Mouse (Mus musculus): Measurements from ENCODE around the gene Tns4. TPM values are rescaled to one million over a fixed set of nuclear protein-coding genes. Genes with fewer than 3 reads are reported as not detected.

The Tns4 gene
- total RNA-seq (2021): not detected

DNA sequence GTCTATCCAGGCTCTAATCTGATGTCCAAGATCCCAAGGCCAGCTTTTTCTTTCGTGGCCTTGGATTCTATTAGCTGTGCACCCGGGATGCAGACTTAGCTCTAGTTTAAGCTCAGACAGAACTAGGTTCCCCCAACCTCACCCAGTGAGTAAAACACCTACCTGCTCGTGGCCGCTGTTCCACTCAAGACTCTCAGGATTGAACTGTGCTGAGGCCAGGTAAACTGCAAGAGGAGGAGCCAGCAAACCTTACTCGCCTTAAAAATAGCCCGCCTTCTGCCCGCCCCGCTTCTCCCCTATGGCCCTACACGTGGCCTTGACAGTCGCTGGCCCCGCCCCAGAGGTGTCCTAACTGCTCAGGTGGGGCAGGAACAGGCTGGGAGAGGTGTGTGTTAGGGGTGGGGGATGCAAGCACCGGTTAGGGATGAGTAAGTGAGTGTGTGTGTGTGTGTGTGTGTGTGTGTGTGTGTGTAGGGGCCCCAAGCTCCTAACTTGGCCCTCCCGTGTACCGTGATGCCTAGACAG lies at the start of gene Tns4:
Gene Tns4 (minus strand): TSS at position 230 of the 525 bp plus-strand sequence.
- no peak for DNase-seq (ENCODE audit: extremely low spot score in 1 of 2, low spot score in 1 of 2)

GRCm38 (mm10) chr11:99137385-99137784 lies 48.3 kb upstream of the Tns4 start:
- DNase-seq (ENCODE audit: extremely low spot score in 1 of 2, low spot score in 1 of 2): no peak

DNA sequence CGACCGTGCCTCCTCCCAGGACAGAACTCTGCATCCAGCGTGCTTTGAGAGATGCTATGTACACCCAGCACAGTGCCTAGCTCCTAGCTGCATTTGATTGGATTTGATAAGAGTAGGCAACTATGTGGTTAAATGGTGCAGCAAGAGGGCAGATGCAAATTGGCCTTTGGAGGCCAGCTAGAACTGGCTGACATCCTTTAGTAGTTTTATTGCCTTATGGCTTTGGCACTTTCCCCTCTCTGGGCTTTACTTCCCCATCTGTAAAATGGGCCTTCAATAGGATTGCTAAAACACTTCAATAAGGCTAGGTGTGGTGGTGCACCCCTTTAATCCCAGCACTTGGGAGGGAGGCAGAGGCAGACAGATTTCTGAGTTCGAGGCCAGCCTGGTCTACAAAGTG lies 47.9 kb upstream of the Tns4 start:
- DNase-seq (ENCODE audit: extremely low spot score in 1 of 2, low spot score in 1 of 2): no peak

DNA sequence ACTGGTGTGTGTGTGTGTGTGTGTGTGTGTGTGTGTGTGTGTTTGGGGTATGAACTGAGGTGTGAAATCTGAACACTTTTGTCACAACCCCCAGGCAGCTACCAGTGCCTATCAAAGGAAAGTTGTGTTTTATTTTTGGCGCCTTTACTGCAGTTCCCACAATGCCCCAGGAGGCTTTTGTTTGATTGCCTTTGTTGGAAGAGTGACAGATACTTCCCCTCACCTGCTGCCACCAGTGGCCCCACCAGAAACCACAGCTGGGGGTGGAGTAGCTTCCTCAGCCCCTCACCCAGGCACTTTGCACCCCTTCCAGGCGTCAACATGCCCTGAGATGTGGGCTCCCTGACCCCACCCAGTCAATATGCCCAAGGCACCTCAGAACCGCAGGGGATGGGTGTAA lies 47.3 kb upstream of the Tns4 start:
- DNase-seq (ENCODE audit: extremely low spot score in 1 of 2, low spot score in 1 of 2): no peak

GRCm38 (mm10) chr11:99135047-99135440 lies 45.9 kb upstream of the Tns4 start:
- DNase-seq (ENCODE audit: extremely low spot score in 1 of 2, low spot score in 1 of 2): no peak

DNA sequence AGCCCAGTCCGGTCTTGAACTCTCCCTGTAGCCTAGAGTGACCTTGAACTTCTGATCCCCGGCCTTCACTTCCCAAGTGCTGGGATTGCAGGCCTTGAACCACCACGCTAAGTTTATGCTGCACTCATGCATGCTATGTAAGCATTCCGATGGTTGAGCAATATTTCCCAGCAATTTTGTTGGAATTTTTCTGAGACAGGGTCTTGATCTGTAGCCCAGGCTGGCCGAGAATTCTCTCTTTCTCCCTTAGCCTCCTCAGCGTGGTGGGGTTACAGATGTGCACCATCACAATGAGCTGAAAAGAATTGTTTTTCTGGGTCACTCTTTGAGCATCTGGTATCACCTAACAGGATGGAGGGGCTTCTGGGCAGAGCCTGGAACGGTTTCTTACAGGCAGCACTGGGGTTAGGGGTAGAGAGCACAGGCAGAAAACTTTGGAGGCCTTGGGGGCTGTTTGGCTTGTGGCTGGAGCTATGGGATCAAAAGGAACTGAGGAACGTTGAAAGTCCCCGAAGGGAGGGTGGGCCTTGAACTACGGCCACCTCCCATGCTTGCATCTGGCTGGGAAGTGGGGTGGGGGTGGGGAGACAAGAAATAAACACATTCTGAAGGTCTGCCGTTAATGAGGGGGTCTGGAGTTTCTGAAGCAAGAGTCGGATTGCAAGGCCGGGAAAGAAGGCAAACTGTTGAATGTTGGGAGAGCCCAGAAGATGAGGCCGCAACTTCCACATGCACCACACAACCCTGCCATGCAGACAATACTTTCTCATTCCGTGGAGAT lies 45.4 kb upstream of the Tns4 start:
- DNase-seq (ENCODE audit: extremely low spot score in 1 of 2, low spot score in 1 of 2): no peak

DNA sequence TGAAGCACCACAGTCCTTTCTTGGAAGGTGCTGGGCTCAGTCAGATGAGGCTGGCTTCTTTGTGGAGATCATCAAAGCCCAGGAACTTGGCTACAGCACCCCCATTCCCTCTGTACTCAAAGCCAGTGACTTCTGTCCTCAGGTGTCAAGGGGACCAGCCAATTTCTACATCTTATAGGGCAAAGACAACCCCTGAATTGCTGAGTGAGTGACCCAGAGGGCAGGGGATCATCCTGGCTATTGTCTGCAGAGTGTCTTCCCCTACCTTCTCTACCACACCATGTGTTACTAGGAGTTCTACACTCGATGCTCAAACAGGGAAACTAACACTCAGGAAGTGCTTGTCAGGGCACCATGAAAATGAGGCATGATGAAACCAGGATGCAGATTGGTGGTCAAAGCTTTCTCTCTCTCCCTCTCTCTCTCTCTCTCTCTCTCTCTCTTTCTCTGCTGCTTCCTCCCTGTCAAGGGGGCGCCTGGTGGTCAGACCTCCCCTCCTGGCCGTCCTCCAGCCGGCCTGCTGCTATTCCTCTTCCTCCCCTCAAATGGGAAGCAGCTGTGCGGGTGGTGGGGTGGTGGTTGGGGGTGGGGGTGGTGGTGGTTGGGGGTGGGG lies 44.3 kb upstream of the Tns4 start:
- no peak for DNase-seq (ENCODE audit: extremely low spot score in 1 of 2, low spot score in 1 of 2)

GRCm38 (mm10) chr11:99132091-99132730 lies 43.1 kb upstream of the Tns4 start:
- no peak for DNase-seq (ENCODE audit: extremely low spot score in 1 of 2, low spot score in 1 of 2)

DNA sequence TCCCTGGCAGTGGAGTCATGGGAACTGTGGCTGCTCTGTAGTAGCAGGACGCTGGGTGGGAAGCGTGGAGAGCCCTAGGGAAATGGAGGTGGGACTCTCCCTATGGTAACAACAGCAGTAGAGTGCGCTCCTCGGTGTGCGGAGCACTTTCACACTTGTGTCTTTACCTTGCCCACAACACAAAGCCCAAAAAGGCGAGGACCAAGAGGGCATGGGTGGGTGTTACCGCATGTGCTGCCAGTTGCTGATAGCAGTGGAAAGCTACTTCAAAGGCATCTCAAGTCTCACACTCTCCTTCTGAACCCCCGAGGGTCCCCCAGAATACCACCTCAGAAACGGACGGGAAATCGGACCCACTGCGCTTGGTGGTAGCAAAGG lies 42.3 kb upstream of the Tns4 start:
- DNase-seq (ENCODE audit: extremely low spot score in 1 of 2, low spot score in 1 of 2): no peak

- DNase-seq (ENCODE audit: extremely low spot score in 1 of 2, low spot score in 1 of 2): no peak
Measured at GRCm38 (mm10) chr11:99130736-99131462, 41.8 kb upstream of the Tns4 start.

- DNase-seq (ENCODE audit: extremely low spot score in 1 of 2, low spot score in 1 of 2): no peak
Measured at GRCm38 (mm10) chr11:99129287-99129686, 40.2 kb upstream of the Tns4 start.

DNA sequence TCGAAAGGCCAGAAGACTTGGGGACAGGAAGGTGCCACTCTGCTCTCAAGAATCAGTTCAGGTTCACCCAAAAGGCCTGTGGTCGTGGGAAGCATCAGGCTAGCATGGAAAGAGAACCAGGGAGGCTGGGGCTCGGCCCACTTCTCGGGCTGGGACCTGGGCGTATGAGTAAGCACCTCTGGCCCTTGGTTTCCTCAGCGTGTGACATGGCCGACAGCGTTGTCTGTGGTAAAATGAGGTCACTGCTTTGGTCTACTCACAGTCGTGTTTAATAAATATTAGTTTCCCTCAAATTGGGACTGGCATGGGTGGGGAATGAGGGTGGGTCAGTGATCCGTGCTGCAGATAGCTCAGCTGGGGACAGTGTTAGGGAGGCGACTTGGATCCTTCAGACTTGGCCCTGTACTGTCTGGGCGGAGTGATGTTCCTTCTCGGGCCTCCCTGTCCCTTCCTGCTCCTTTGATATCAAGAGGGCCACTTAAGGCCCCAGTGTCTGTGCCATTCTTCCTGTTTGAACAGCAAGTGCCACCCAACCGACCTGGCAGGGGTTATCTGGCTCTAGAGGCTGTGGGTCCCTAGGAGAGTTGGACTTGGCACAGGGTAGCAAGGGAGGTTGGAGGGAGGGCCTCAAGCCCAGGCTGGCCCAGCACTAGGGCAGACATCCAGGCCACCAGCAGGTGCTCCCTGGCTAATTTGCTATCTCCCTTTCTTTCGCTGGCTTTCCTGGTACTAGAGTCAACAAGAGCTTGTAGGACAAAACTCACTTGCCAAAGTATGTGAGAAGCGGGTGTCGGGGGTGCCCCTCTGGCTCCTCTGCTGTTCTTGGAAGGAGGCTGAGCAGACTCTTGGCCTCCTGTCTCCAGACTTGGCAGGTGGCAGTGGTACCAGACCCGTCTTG lies 38.9 kb upstream of the Tns4 start:
- DNase-seq (ENCODE audit: extremely low spot score in 1 of 2, low spot score in 1 of 2): no peak

GRCm38 (mm10) chr11:99126482-99127253 lies 37.6 kb upstream of the Tns4 start:
- no peak for DNase-seq (ENCODE audit: extremely low spot score in 1 of 2, low spot score in 1 of 2)

- DNase-seq (ENCODE audit: extremely low spot score in 1 of 2, low spot score in 1 of 2): no peak
Measured at GRCm38 (mm10) chr11:99124635-99125029, 35.5 kb upstream of the Tns4 start.

GRCm38 (mm10) chr11:99123977-99124634 lies 35.0 kb upstream of the Tns4 start:
- DNase-seq (ENCODE audit: extremely low spot score in 1 of 2, low spot score in 1 of 2): peak in 1 of 2 experiments; percentile 64

GRCm38 (mm10) chr11:99122703-99123102 lies 33.6 kb upstream of the Tns4 start:
- DNase-seq (ENCODE audit: extremely low spot score in 1 of 2, low spot score in 1 of 2): no peak

DNA sequence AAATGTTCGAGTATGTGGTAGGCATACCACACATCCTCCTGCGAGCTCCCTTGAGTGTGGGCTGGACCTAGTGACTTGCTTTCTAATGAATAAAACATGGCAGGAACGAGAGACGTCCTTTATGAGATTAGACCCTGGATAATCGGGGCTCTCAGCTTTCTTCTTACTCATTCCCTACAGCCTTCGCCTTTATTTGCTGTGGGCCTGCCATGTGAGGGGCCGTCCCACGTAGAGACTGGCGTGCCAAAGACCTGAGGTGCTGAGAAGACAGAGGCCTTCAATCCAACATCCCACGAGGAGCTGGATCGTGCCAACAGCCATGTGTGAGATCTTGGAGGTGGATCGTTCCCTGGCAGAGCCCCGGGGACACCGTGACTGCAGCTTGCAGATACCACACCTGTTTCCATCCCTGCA lies 32.1 kb upstream of the Tns4 start:
- DNase-seq (ENCODE audit: extremely low spot score in 1 of 2, low spot score in 1 of 2): no peak

- DNase-seq (ENCODE audit: extremely low spot score in 1 of 2, low spot score in 1 of 2): no peak
Measured at GRCm38 (mm10) chr11:99120524-99121217, 31.6 kb upstream of the Tns4 start.

Measured in layer of hippocampus, postnatal 25 days (tissue).